Mouse (Mus musculus) myocyte (in vitro differentiated cells): ENCODE data around the gene Cdca5.

ENCODE experiments used
- CEBPB ChIP-seq: IDR thresholded peaks from 2 replicates; pipeline ENCODE4 v1.6.1; 2011; ENCODE audit warnings: mild to moderate bottlenecking, moderate library complexity; ENCODE audit not compliant: poor library complexity, insufficient read depth, severe bottlenecking
- E2F4 ChIP-seq: IDR thresholded peaks from one replicate; pipeline ENCODE4 v1.6.1; 2011; ENCODE audit warnings: mild to moderate bottlenecking, control low read depth, moderate library complexity; ENCODE audit not compliant: insufficient read depth
- MAX ChIP-seq: IDR thresholded peaks from one replicate; pipeline ENCODE4 v1.6.1; 2011; ENCODE audit warnings: low read depth, mild to moderate bottlenecking, control low read depth
- MYOD1 ChIP-seq, 3 experiments: IDR thresholded peaks; one replicate each; pipeline ENCODE4 v1.6.1; 2011; ENCODE audit warnings: control low read depth in 2 of 3, low read depth in 2 of 3, mild to moderate bottlenecking in 2 of 3, moderate library complexity in 1 of 3; ENCODE audit not compliant: insufficient read length in 2 of 3, control insufficient read depth in 1 of 3
- MYOG ChIP-seq, 3 experiments: IDR thresholded peaks; one replicate each; pipeline ENCODE4 v1.6.1; 2011; ENCODE audit warnings: control low read depth in 2 of 3, low read depth in 2 of 3, mild to moderate bottlenecking in 2 of 3; ENCODE audit not compliant: insufficient read length in 2 of 3, control insufficient read depth in 1 of 3, insufficient read depth in 1 of 3
- POLR2A ChIP-seq: IDR thresholded peaks from one replicate; pipeline ENCODE4 v1.6.1; 2011; ENCODE audit warnings: low read depth, mild to moderate bottlenecking, control low read depth, moderate library complexity; ENCODE audit not compliant: insufficient read length
- POLR2AphosphoS2 ChIP-seq: IDR thresholded peaks from one replicate; pipeline ENCODE4 v1.6.1; 2011; ENCODE audit warnings: low read depth, control low read depth; ENCODE audit not compliant: insufficient read length
- SRF ChIP-seq: IDR thresholded peaks from one replicate; pipeline ENCODE4 v1.6.1; 2011; ENCODE audit warnings: low read depth; ENCODE audit not compliant: control insufficient read depth, insufficient read length
- TCF12 ChIP-seq: IDR thresholded peaks from one replicate; pipeline ENCODE4 v1.6.1; 2011; ENCODE audit warnings: mild to moderate bottlenecking, control low read depth; ENCODE audit not compliant: poor library complexity, insufficient read depth, severe bottlenecking
- TCF3 ChIP-seq: IDR thresholded peaks from one replicate; pipeline ENCODE4 v1.6.1; 2011; ENCODE audit warnings: low read depth, control low read depth; ENCODE audit not compliant: insufficient read length
- USF1 ChIP-seq: IDR thresholded peaks from one replicate; pipeline ENCODE4 v1.6.1; 2011; ENCODE audit warnings: low read depth, mild to moderate bottlenecking, control low read depth, moderate library complexity

GRCm38 (mm10) chr19:6116113-6116850 is 31.5 kb downstream of the Cdca5 start:
- TF ChIP-seq MAX (no peak), USF1 (no peak), TCF12 (no peak), SRF (no peak), POLR2A (no peak), CEBPB (no peak), MYOG (IDR thresholded peaks at IDR 0.05; ENCODE audit: control insufficient read depth in 1 of 3, insufficient read depth in 1 of 3, insufficient read length in 2 of 3, low read depth in 2 of 3) (no peak), E2F4 (no peak), POLR2AphosphoS2 (no peak), TCF3 (no peak), MYOD1 (IDR thresholded peaks at IDR 0.05; ENCODE audit: control insufficient read depth in 1 of 3, insufficient read length in 2 of 3, low read depth in 2 of 3) (no peak)
